Comparison of ENCODE assay signal across 12 mouse cellular contexts in the genomic region with DNA sequence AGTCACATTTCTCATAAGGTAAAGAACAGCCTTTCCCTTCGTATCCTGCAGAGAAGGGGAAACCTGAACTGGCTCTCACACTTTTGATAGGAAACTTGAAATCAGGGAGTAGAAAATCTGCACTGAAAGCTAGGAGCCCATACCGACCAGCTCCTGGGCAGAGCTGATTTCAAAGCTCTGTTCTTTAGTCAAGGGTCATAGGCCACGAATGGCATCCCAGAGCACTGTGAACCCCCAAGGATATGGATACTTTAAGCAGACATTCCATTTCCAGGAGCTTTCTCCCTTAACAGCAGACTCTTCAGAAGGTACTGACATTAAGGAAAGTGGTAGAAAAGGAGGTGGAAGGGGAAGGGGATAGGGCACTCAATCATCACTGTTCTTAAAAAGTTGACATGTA.
"Had no signal": no experiment of that assay in that cellular context is flagged by ENCODE, and none has a peak within 500 bp of the region (broad histone marks: within the 10 kb centered on the region; RNA-seq: fewer than 3 reads in every experiment).

No protein-coding gene starts in this region.

- H3K27me3 ChIP-seq: liver, embryonic 15.5 days; neural tube, embryonic 12.5 days had no signal

- H3K36me3 ChIP-seq: liver, embryonic 15.5 days; midbrain, embryonic 10.5 days; neural tube, embryonic 12.5 days had no signal

- H3K4me1 ChIP-seq: liver, embryonic 15.5 days; neural tube, embryonic 12.5 days had no signal

- H3K4me3 ChIP-seq: liver, embryonic 15.5 days; midbrain, embryonic 10.5 days; neural tube, embryonic 12.5 days had no signal

- H3K27ac ChIP-seq: liver, embryonic 15.5 days; midbrain, embryonic 10.5 days; neural tube, embryonic 12.5 days had no signal

- H3K9me3 ChIP-seq: liver, embryonic 15.5 days; midbrain, embryonic 10.5 days; neural tube, embryonic 12.5 days had no signal

- H3K9ac ChIP-seq: liver, embryonic 15.5 days; neural tube, embryonic 12.5 days had no signal

- ATAC-seq: lung, postnatal 0 days had no signal

- H3K4me2 ChIP-seq: liver, embryonic 11.5 days; liver, embryonic 15.5 days; neural tube, embryonic 12.5 days had no signal

- DNase-seq: kidney, adult 9 months; kidney, postnatal 10 days; lung, adult 2 months; lung, postnatal 36 days; midbrain, embryonic 14.5 days; thymus, adult 18-20 months; thymus, postnatal 14 days had no signal
